18 mouse cellular contexts compared by ENCODE assay signal in genomic region chr13:41436731-41437130, GRCm38 (mm10). TPM values are rescaled to one million over a fixed set of nuclear protein-coding genes. Genes with fewer than 3 reads are reported as not detected.
A peak's percentile ranks its signal among the peaks of the same experiment; 100 is the strongest.
DNase-seq lines count a peak whose midpoint lies in the region; ATAC-seq and TF ChIP-seq lines count a peak whose summit lies in the region.
"Had no signal": no experiment of that assay in that cellular context is flagged by ENCODE, and none has a peak within 500 bp of the region (broad histone marks: within the 10 kb centered on the region; RNA-seq: fewer than 3 reads in every experiment).

No protein-coding gene starts in this region.

- H3K4me1 ChIP-seq in heart, embryonic 10.5 days = no peaks in the 10 kb centered on the region
- no peaks in the 10 kb centered on the region for H3K4me1 ChIP-seq in stomach, postnatal 0 days (replicated peaks; ENCODE audit: control insufficient read depth, insufficient read depth)
- H3K4me1 ChIP-seq: limb, embryonic 15.5 days; neural tube, embryonic 12.5 days had no signal

- no peak overlapping the region for H3K4me2 ChIP-seq in stomach, postnatal 0 days (replicated peaks; ENCODE audit: low read depth)
- H3K4me2 ChIP-seq: embryonic facial prominence, embryonic 12.5 days; hindbrain, embryonic 14.5 days; limb, embryonic 15.5 days; neural tube, embryonic 12.5 days had no signal

- WGBS in heart, embryonic 10.5 days = 68% methylated on average over 5 of the region's 5 CpGs
- WGBS in stomach, postnatal 0 days = 60% methylated on average over 5 of the region's 5 CpGs

- DNase-seq in heart, adult 9 months (ENCODE audit: low spot score in 2 of 2) = peak; percentile 55 to 69
- DNase-seq in heart, embryonic 10.5 days (ENCODE audit: low spot score) = no peak
- peak; percentile 41 for DNase-seq in urinary bladder, postnatal 14 days (ENCODE audit: low spot score)
- no peak for DNase-seq in urinary bladder, postnatal 10 days (ENCODE audit: low spot score)
- DNase-seq in gastrocnemius, postnatal 25 days = peak; percentile 41
- no peak for DNase-seq in stomach, postnatal 0 days (ENCODE audit: low spot score)
- DNase-seq in layer of hippocampus, postnatal 10 days (ENCODE audit: low spot score in 2 of 2) = no peak
- no peak for DNase-seq in spleen, postnatal 10 days (ENCODE audit: low spot score in 2 of 2)
- DNase-seq: cerebellum, adult 11 months; cerebellum, postnatal 36 days; liver, postnatal 0 days; right cerebral cortex, postnatal 14 days had no signal

- H3K9me3 ChIP-seq in heart, embryonic 10.5 days = no peaks in the 10 kb centered on the region
- no peaks in the 10 kb centered on the region for H3K9me3 ChIP-seq in stomach, postnatal 0 days (ENCODE audit: control insufficient read depth, low read length)
- H3K9me3 ChIP-seq: embryonic facial prominence, embryonic 12.5 days; limb, embryonic 15.5 days; neural tube, embryonic 12.5 days had no signal

- no peaks in the 10 kb centered on the region for H3K36me3 ChIP-seq in heart, embryonic 10.5 days
- no peaks in the 10 kb centered on the region for H3K36me3 ChIP-seq in stomach, postnatal 0 days (ENCODE audit: control insufficient read depth, insufficient read depth, low read length)
- H3K36me3 ChIP-seq: embryonic facial prominence, embryonic 12.5 days; limb, embryonic 15.5 days; neural tube, embryonic 12.5 days had no signal

- no peak overlapping the region for H3K27ac ChIP-seq in heart, embryonic 10.5 days
- no peak overlapping the region for H3K27ac ChIP-seq in stomach, postnatal 0 days (replicated peaks)
- H3K27ac ChIP-seq: embryonic facial prominence, embryonic 12.5 days; hindbrain, embryonic 14.5 days; limb, embryonic 15.5 days; neural tube, embryonic 12.5 days had no signal

- no peak for TF ChIP-seq CTCF in stomach, postnatal 0 days (IDR thresholded peaks at IDR 0.05; ENCODE audit: low read depth)

- H3K4me3 ChIP-seq in heart, embryonic 10.5 days = no peak overlapping the region
- H3K4me3 ChIP-seq in stomach, postnatal 0 days (ENCODE audit: low read depth, low read length) = no peak overlapping the region
- H3K4me3 ChIP-seq: embryonic facial prominence, embryonic 12.5 days; limb, embryonic 15.5 days; neural tube, embryonic 12.5 days had no signal

- H3K27me3 ChIP-seq in heart, embryonic 10.5 days (ENCODE audit: insufficient read depth, poor library complexity, severe bottlenecking) = peaks cover 22% of the 10 kb centered on the region; the same call in 1 of the 2 replicates
- no peaks in the 10 kb centered on the region for H3K27me3 ChIP-seq in stomach, postnatal 0 days (ENCODE audit: control insufficient read depth, insufficient read depth, low read length)
- H3K27me3 ChIP-seq: embryonic facial prominence, embryonic 12.5 days; limb, embryonic 15.5 days; neural tube, embryonic 12.5 days had no signal

- no peak for TF ChIP-seq EP300 in stomach, postnatal 0 days (optimal IDR thresholded peaks at IDR 0.05)

- no peak overlapping the region for H3K9ac ChIP-seq in stomach, postnatal 0 days (ENCODE audit: low read length)
- H3K9ac ChIP-seq: embryonic facial prominence, embryonic 12.5 days; hindbrain, embryonic 14.5 days; limb, embryonic 15.5 days; liver, postnatal 0 days; neural tube, embryonic 12.5 days had no signal

- peak; percentile 38; the same call in 1 of the 2 replicates for ATAC-seq in stomach, postnatal 0 days (ENCODE audit: low FRiP score, low TSS enrichment)
- ATAC-seq: activated CD4-positive, CD25-positive, alpha-beta regulatory T cell, adult 4 months; intestine, embryonic 16.5 days; liver, postnatal 0 days had no signal

RNA-seq across cellular contexts. Expression of gene Nedd9, which starts 50.4 kb away (rescaled TPM):
- polyA plus RNA-seq in heart, embryonic 10.5 days (2016; fragmentation: Nextera tagmentation; extraction: Ambion mirVana) = 14.7 and 15.8 TPM in 2 replicates
- 1 to 10 TPM; 4.5 to 9.4 TPM for total RNA-seq in gastrocnemius, postnatal 25 days (2021)
- 17.1 and 20.3 TPM in 2 replicates for polyA plus RNA-seq in stomach, postnatal 0 days (2015; fragmentation: Nextera tagmentation; extraction: Ambion mirVana)
- 10 to 100 TPM; 16.9 to 20.7 TPM for total RNA-seq in layer of hippocampus, postnatal 10 days (2021)

Comparison
In these comparisons a context has a peak if more than half of its experiments do, and no peak if none do; other contexts are left out.
1. DNase-seq: peak in heart, adult 9 months (2 of 2), urinary bladder, postnatal 14 days (single experiment) and gastrocnemius, postnatal 25 days (single experiment); none in heart, embryonic 10.5 days (single experiment), urinary bladder, postnatal 10 days (single experiment), stomach, postnatal 0 days (single experiment), layer of hippocampus, postnatal 10 days (0 of 2) and spleen, postnatal 10 days (0 of 2).